Mouse (Mus musculus) limb, embryonic 14.5 days (tissue): ENCODE data around the gene Adarb1. TPM values are rescaled to one million over a fixed set of nuclear protein-coding genes. Genes with fewer than 3 reads are reported as not detected.

Experiments
- ATAC-seq: fragments of 200-750 bp; cut with Nextera tagmentation; 2 replicates; pipeline ENCODE4 v1.8.0; 2017; ENCODE audit warnings: low read depth, moderate number of reproducible peaks, moderate TSS enrichment; ENCODE audit not compliant: low FRiP score
- DNase-seq: peaks from one replicate; pipeline ENCODE4 v3.0.0-alpha.2; 2015; ENCODE audit warnings: low spot score
- H3K27ac ChIP-seq: fragments of 300-500 bp; sonication (generic); replicated peaks from 2 replicates; pipeline ENCODE4 v1.5.1; 2014; ENCODE audit warnings: low read depth, mild to moderate bottlenecking, low read length, moderate library complexity, mixed read lengths
- H3K27me3 ChIP-seq: fragments of 300-500 bp; sonication (generic); 2 replicates; pipeline ENCODE4 v1.6.1; 2014; ENCODE audit warnings: low read length, mixed read lengths; ENCODE audit not compliant: control insufficient read depth, insufficient read depth
- H3K36me3 ChIP-seq: fragments of 300-500 bp; sonication (generic); 2 replicates; pipeline ENCODE4 v1.6.1; 2014; ENCODE audit warnings: mild to moderate bottlenecking, low read length, moderate library complexity, mixed read lengths; ENCODE audit not compliant: control insufficient read depth, insufficient read depth
- H3K4me1 ChIP-seq: fragments of 300-500 bp; sonication (generic); 2 replicates; pipeline ENCODE4 v1.6.1; 2014; ENCODE audit warnings: antibody characterized with exemption, low read length, mixed read lengths; ENCODE audit not compliant: control insufficient read depth, insufficient read depth
- H3K4me2 ChIP-seq: fragments of 300-500 bp; sonication (generic); replicated peaks from 2 replicates; pipeline ENCODE4 v1.6.1; 2014; ENCODE audit warnings: low read depth, mild to moderate bottlenecking, low read length, moderate library complexity; ENCODE audit not compliant: severe bottlenecking
- H3K4me3 ChIP-seq: fragments of 300-500 bp; sonication (generic); replicated peaks from 2 replicates; pipeline ENCODE4 v1.5.1; 2014; ENCODE audit warnings: low read length
- H3K9ac ChIP-seq: fragments of 300-500 bp; sonication (generic); 2 replicates; pipeline ENCODE4 v1.6.1; 2014; ENCODE audit warnings: mild to moderate bottlenecking, low read depth, low read length, moderate library complexity; ENCODE audit not compliant: severe bottlenecking
- H3K9me3 ChIP-seq: fragments of 300-500 bp; sonication (generic); 2 replicates; pipeline ENCODE4 v1.6.1; 2016; ENCODE audit warnings: low read length; ENCODE audit not compliant: control insufficient read depth
- POLR2A ChIP-seq: fragments of 200-500 bp; IDR thresholded peaks from 2 replicates; pipeline ENCODE4 v1.8.0; 2012; ENCODE audit warnings: inconsistent platforms, mild to moderate bottlenecking, moderate library complexity, borderline replicate concordance; ENCODE audit not compliant: insufficient read depth, insufficient read length; ENCODE audit errors: extremely low read depth
- WGBS: fragments of 180-500 bp; shearing (Covaris S2); extraction: QIAGEN DNeasy Blood & Tissue Kit; methylation state at CpG from one replicate; pipeline ENCODE4 v1.1.7; 2014; 5-methylcytosine and 5-hydroxymethylcytosine counted together
- polyA plus RNA-seq, 2 experiments: library from polyadenylated mRNA; depleted of rRNA in 1 of 2; stranded (reverse) in 1 of 2; unstranded in 1 of 2; fragments of >200 nt; fragmentation: Nextera tagmentation in 1 of 2; extraction: Ambion mirVana in 1 of 2; gene quantifications; 2 replicates each; pipeline versions ENCODE4 v1.2.1 to v1.2.3; 2012 to 2014

The Adarb1 gene
- polyA plus RNA-seq (2012; rRNA removed) (7.4 and 8.2 TPM in 2 replicates), polyA plus RNA-seq (2014; fragmentation: Nextera tagmentation; extraction: Ambion mirVana) (3.5 and 3.6 TPM in 2 replicates)

DNA sequence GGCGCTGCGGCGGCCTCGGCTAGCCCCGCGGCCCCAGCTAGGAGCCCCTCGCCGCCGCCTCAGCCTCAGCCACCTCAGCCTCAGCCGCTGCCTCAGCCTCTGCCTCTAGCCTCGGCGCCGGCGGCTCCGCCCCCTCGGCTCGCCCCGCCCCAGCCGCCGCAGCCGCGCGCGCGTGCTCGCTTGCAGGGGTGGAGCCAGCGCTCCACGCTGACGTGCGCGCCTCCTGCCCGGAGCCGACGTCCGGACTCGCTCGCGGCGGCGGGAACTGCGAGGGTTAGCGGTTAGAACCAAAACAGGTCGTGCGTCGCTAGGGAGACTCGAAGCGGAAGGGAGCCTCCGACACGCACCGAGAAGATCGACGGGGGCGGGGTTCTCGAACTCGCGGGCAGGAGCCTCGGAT is at the start of gene Adarb1:
TSS of gene Adarb1 (minus strand) at position 133 of the 400 bp plus-strand sequence.
- Histone ChIP-seq H3K4me2 (peak within 1 kb of the TSS; percentile 97), H3K9ac (peak within 1 kb of the TSS; percentile 72), H3K4me3 (peak within 1 kb of the TSS; percentile 81), H3K27me3 (peaks cover 18% of the 10 kb centered on the region), H3K4me1 (peaks cover 9% of the 10 kb centered on the region), H3K27ac (no peak within 1 kb of the TSS), H3K9me3 (no peaks in the 10 kb centered on the region), H3K36me3 (no peaks in the 10 kb centered on the region)
- peak; percentile 85 for DNase-seq
- ATAC-seq, result peak; percentile 95
- WGBS, result under 1% methylated on average over 48 of the region's 57 CpGs
- TF ChIP-seq POLR2A, result peak; percentile 79; the same call in 1 of the 2 replicates

- Histone ChIP-seq H3K4me2 (no peak overlapping the region), H3K4me3 (no peak overlapping the region), H3K4me1 (no peaks in the 10 kb centered on the region; the same call in 1 of the 2 replicates), H3K27ac (no peak overlapping the region), H3K9ac (no peak overlapping the region), H3K36me3 (no peaks in the 10 kb centered on the region), H3K9me3 (no peaks in the 10 kb centered on the region), H3K27me3 (no peaks in the 10 kb centered on the region)
- DNase-seq, result no peak
- no peak for ATAC-seq
- WGBS, result 76% methylated on average over 6 of the region's 6 CpGs
- TF ChIP-seq POLR2A, result no peak
Observed at GRCm38 (mm10) chr10:77467407-77467806, 49.3 kb upstream of the Adarb1 start.

DNA sequence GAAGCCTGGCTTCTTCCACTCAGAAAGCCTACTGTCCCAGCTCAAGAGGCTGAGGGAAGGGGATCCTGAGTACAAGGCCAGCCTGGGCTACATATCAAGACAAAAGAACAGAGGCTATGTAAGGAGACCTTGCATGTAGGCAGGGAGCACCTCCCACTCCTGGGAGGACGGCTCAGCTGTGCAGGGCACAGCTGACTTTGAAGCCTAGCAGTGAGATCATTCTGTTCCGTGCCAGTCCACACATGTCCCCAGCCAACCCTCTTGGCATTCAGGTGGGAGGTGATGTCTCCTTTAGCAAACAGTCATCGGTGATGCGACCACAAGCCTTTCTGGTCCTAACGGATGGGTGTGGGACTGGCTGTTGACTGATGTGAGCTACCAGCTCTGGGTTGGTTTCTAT is 47.8 kb upstream of the Adarb1 start:
- DNase-seq, result no peak
- no peaks in the 10 kb centered on the region for H3K36me3 ChIP-seq
- H3K9ac ChIP-seq, result no peak overlapping the region
- no peaks in the 10 kb centered on the region; the same call in 1 of the 2 replicates for H3K4me1 ChIP-seq
- H3K4me3 ChIP-seq, result no peak overlapping the region
- 77% methylated on average over 5 of the region's 5 CpGs for WGBS
- no peak for ATAC-seq
- TF ChIP-seq POLR2A, result no peak
- H3K27me3 ChIP-seq, result no peaks in the 10 kb centered on the region
- H3K27ac ChIP-seq, result no peak overlapping the region
- no peak overlapping the region for H3K4me2 ChIP-seq
- no peaks in the 10 kb centered on the region for H3K9me3 ChIP-seq

GRCm38 (mm10) chr10:77464181-77464936 is 46.3 kb upstream of the Adarb1 start:
- 60% methylated on average over 10 of the region's 10 CpGs for WGBS
- no peak overlapping the region for H3K4me3 ChIP-seq
- DNase-seq (no peak), ATAC-seq (no peak)
- H3K4me1 ChIP-seq, result no peaks in the 10 kb centered on the region; the same call in 1 of the 2 replicates
- no peaks in the 10 kb centered on the region for H3K27me3 ChIP-seq
- H3K27ac ChIP-seq, result no peak overlapping the region
- no peaks in the 10 kb centered on the region for H3K36me3 ChIP-seq
- no peak overlapping the region for H3K4me2 ChIP-seq
- H3K9me3 ChIP-seq, result no peaks in the 10 kb centered on the region
- TF ChIP-seq POLR2A, result no peak
- H3K9ac ChIP-seq, result no peak overlapping the region

- DNase-seq (no peak), ATAC-seq (no peak)
- 85% methylated on average over 8 of the region's 8 CpGs for WGBS
- H3K27ac ChIP-seq, result no peak overlapping the region
- no peak overlapping the region for H3K4me2 ChIP-seq
- H3K36me3 ChIP-seq, result no peaks in the 10 kb centered on the region
- no peaks in the 10 kb centered on the region; the same call in 1 of the 2 replicates for H3K4me1 ChIP-seq
- no peaks in the 10 kb centered on the region for H3K9me3 ChIP-seq
- no peak for TF ChIP-seq POLR2A
- no peaks in the 10 kb centered on the region for H3K27me3 ChIP-seq
- no peak overlapping the region for H3K4me3 ChIP-seq
- H3K9ac ChIP-seq, result no peak overlapping the region
Observed at GRCm38 (mm10) chr10:77461161-77461560, 43.1 kb upstream of the Adarb1 start.
